Mouse (Mus musculus) lung, adult 2 months (tissue): ENCODE results near the gene Ptcd1.

Experiments used
- CTCF ChIP-seq: fragments of 200-500 bp; IDR thresholded peaks from 2 replicates; pipeline ENCODE4 v1.5.1; 2011; ENCODE audit warnings: mild to moderate bottlenecking, low read length, control low read depth; ENCODE audit not compliant: insufficient read depth
- POLR2A ChIP-seq: fragments of 200-500 bp; IDR thresholded peaks from 2 replicates; pipeline ENCODE4 v1.6.1; 2011; ENCODE audit warnings: low read depth, mild to moderate bottlenecking, control low read depth, low read length, borderline replicate concordance; ENCODE audit errors: extremely low read depth

GRCm38 (mm10) chr5:145214679-145215078 lies 47.8 kb upstream of the Ptcd1 start:
- TF ChIP-seq POLR2A (no peak), CTCF (no peak)
